ENCODE assay signal across 12 mouse cellular contexts in the genomic region with DNA sequence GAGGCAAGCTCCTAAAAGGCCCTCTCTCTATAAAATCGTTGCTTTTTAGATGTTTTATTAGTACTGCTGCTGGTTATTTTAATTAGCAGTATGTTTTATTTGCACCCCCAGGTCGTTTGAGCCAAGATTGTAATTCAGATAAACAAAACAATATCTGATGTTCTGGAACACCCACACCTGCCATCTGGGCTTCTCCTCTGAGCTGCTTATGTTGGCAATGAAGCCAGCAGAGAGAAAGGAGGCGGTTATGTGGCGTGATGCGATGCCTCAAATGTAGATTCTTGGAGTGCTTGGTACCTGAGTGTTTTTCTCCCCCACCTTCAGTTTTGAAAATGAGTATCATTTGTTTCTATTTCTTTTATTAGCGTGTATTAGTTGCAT. TPM values are rescaled to one million over a fixed set of nuclear protein-coding genes. Genes with fewer than 3 reads are reported as not detected.
DNase-seq lines count a peak whose midpoint lies in the region; ATAC-seq lines count a peak whose summit lies in the region.
"Had no signal": no experiment of that assay in that cellular context is flagged by ENCODE, and none has a peak within 500 bp of the region (broad histone marks: within the 10 kb centered on the region; RNA-seq: fewer than 3 reads in every experiment).

No protein-coding gene starts in this region.

- no peaks in the 10 kb centered on the region for H3K27me3 ChIP-seq in hindbrain, embryonic 15.5 days
- H3K27me3 ChIP-seq in hindbrain, embryonic 11.5 days (ENCODE audit: control insufficient read depth, insufficient read depth, low read length) = no peaks in the 10 kb centered on the region
- no peaks in the 10 kb centered on the region for H3K27me3 ChIP-seq in intestine, embryonic 16.5 days (replicated peaks; ENCODE audit: control insufficient read depth, insufficient read depth, low read length)
- H3K27me3 ChIP-seq: embryonic facial prominence, embryonic 15.5 days had no signal

- H3K4me3 ChIP-seq in hindbrain, embryonic 15.5 days = no peak overlapping the region
- H3K4me3 ChIP-seq in hindbrain, embryonic 11.5 days (ENCODE audit: low read depth, low read length) = no peak overlapping the region
- no peak overlapping the region for H3K4me3 ChIP-seq in intestine, embryonic 16.5 days (ENCODE audit: low read length)
- H3K4me3 ChIP-seq: embryonic facial prominence, embryonic 15.5 days; heart, adult 2 months; midbrain, embryonic 13.5 days had no signal

- no peak for DNase-seq in hindbrain, embryonic 11.5 days (ENCODE audit: low spot score)
- DNase-seq in cerebellum, adult 18-20 months = peak; percentile 63 to 75
- peak; percentile 25 for DNase-seq in forelimb bud, embryonic 11.5 days (ENCODE audit: low read depth, low spot score)
- peak; percentile 67 to 71 for DNase-seq in left cerebral cortex, postnatal 36 days (ENCODE audit: low spot score in 2 of 2)
- DNase-seq: heart, adult 2 months; spleen, adult 18-20 months; thymus, adult 18-20 months had no signal

- intact Hi-C loops in left cerebral cortex, postnatal 36 days (cut with DNase I) = no loop called here

- no peak for ATAC-seq in hindbrain, embryonic 15.5 days (ENCODE audit: low FRiP score, low read depth)
- ATAC-seq in hindbrain, embryonic 11.5 days (ENCODE audit: low FRiP score) = no peak
- no peak for ATAC-seq in intestine, embryonic 16.5 days
- no peak for ATAC-seq in erythroblast, adult 5-6 weeks (replicated peaks; ENCODE audit: low FRiP score, poor library complexity, severe bottlenecking)
- ATAC-seq: midbrain, embryonic 13.5 days had no signal

- 0 out of 2 replicates have a peak overlapping the region, but pooled peaks have one; percentile 7 for H3K27ac ChIP-seq in hindbrain, embryonic 15.5 days (replicated peaks)
- H3K27ac ChIP-seq in hindbrain, embryonic 11.5 days (ENCODE audit: low read depth, low read length) = no peak overlapping the region
- H3K27ac ChIP-seq in intestine, embryonic 16.5 days (ENCODE audit: low read length) = no peak overlapping the region
- H3K27ac ChIP-seq: embryonic facial prominence, embryonic 15.5 days; heart, adult 2 months; midbrain, embryonic 13.5 days had no signal

- WGBS in hindbrain, embryonic 15.5 days = 63% methylated on average over 6 of the region's 6 CpGs
- 81% methylated on average over 6 of the region's 6 CpGs for WGBS in hindbrain, embryonic 11.5 days
- 66% methylated on average over 6 of the region's 6 CpGs for WGBS in intestine, embryonic 16.5 days

- no peak overlapping the region for H3K9ac ChIP-seq in hindbrain, embryonic 15.5 days
- no peak overlapping the region for H3K9ac ChIP-seq in hindbrain, embryonic 11.5 days (ENCODE audit: low read depth, low read length)
- H3K9ac ChIP-seq in intestine, embryonic 16.5 days (ENCODE audit: low read depth, low read length) = no peak overlapping the region
- H3K9ac ChIP-seq: embryonic facial prominence, embryonic 15.5 days; midbrain, embryonic 13.5 days had no signal

- H3K9me3 ChIP-seq in hindbrain, embryonic 15.5 days = no peaks in the 10 kb centered on the region
- no peaks in the 10 kb centered on the region for H3K9me3 ChIP-seq in hindbrain, embryonic 11.5 days (ENCODE audit: control insufficient read depth, low read length)
- no peaks in the 10 kb centered on the region for H3K9me3 ChIP-seq in intestine, embryonic 16.5 days (ENCODE audit: control insufficient read depth, low read length)
- H3K9me3 ChIP-seq: embryonic facial prominence, embryonic 15.5 days; midbrain, embryonic 13.5 days had no signal

- no peaks in the 10 kb centered on the region for H3K36me3 ChIP-seq in hindbrain, embryonic 15.5 days
- H3K36me3 ChIP-seq in hindbrain, embryonic 11.5 days (ENCODE audit: control insufficient read depth, insufficient read depth, low read length) = no peaks in the 10 kb centered on the region
- H3K36me3 ChIP-seq in intestine, embryonic 16.5 days (ENCODE audit: control insufficient read depth, insufficient read depth, low read length) = no peaks in the 10 kb centered on the region
- H3K36me3 ChIP-seq: embryonic facial prominence, embryonic 15.5 days; midbrain, embryonic 13.5 days had no signal

- H3K4me2 ChIP-seq in hindbrain, embryonic 15.5 days = no peak overlapping the region
- H3K4me2 ChIP-seq in hindbrain, embryonic 11.5 days (replicated peaks; ENCODE audit: low read depth, low read length) = no peak overlapping the region
- H3K4me2 ChIP-seq in intestine, embryonic 16.5 days (ENCODE audit: low read depth, low read length) = no peak overlapping the region
- H3K4me2 ChIP-seq: embryonic facial prominence, embryonic 15.5 days; midbrain, embryonic 13.5 days had no signal

- peaks cover 36% of the 10 kb centered on the region; the same call in 1 of the 2 replicates for H3K4me1 ChIP-seq in hindbrain, embryonic 15.5 days (replicated peaks)
- peaks cover 10% of the 10 kb centered on the region for H3K4me1 ChIP-seq in hindbrain, embryonic 11.5 days (replicated peaks; ENCODE audit: control insufficient read depth, insufficient read depth, low read length)
- no peaks in the 10 kb centered on the region for H3K4me1 ChIP-seq in intestine, embryonic 16.5 days (ENCODE audit: control insufficient read depth, insufficient read depth, low read length)

RNA-seq across cellular contexts. Expression of a gene that starts 18.1 kb away (rescaled TPM):
- polyA plus RNA-seq in hindbrain, embryonic 15.5 days (2015; fragmentation: Nextera tagmentation; extraction: Ambion mirVana) = 2.8 and 5.2 TPM in 2 replicates
- polyA plus RNA-seq in hindbrain, embryonic 11.5 days (2014; fragmentation: Nextera tagmentation; extraction: Ambion mirVana) = 13.4 and 21.9 TPM in 2 replicates
- total RNA-seq in left cerebral cortex, postnatal 36 days (2021) = 1 to 10 TPM; 8.0 to 9.1 TPM
- polyA plus RNA-seq in intestine, embryonic 16.5 days (2015; fragmentation: Nextera tagmentation; extraction: Ambion mirVana) = 4.7 and 5.5 TPM in 2 replicates
- 0.58 TPM in 1 of 2 replicates, not detected in the other for total RNA-seq in erythroblast, adult 5-6 weeks (2015; ENCODE audit: low replicate concordance)
- 0.09 TPM in 1 of 2 replicates, not detected in the other for total RNA-seq in erythroblast, adult 5-6 weeks (2017; ENCODE audit: low replicate concordance)
